Mouse (Mus musculus): Measurements from ENCODE around the gene Olfr980. TPM values are rescaled to one million over a fixed set of nuclear protein-coding genes. Genes with fewer than 3 reads are reported as not detected.
"Not testable (repeated sequence)": the region's sequence is repeated elsewhere in the genome, so short reads cannot be mapped to it uniquely, and the experiment has no call there.

The Olfr980 gene
- not detected in 2 replicates for polyA plus RNA-seq (2015; fragmentation: Nextera tagmentation; extraction: Ambion mirVana)

- no peak for DNase-seq
- H3K9ac ChIP-seq, result no peak within 1 kb of the TSS
- H3K4me2 ChIP-seq, result no peak within 1 kb of the TSS
- 48% methylated on average over 1 of the region's 1 CpGs for WGBS (ENCODE audit: insufficient replicate concordance)
- no peaks in the 10 kb centered on the region for H3K9me3 ChIP-seq (replicated peaks)
- no peak for ATAC-seq (ENCODE audit: low read depth)
- no peaks in the 10 kb centered on the region for H3K36me3 ChIP-seq
- H3K4me3 ChIP-seq (replicated peaks), result no peak within 1 kb of the TSS
- no peaks in the 10 kb centered on the region for H3K4me1 ChIP-seq (replicated peaks)
- H3K27me3 ChIP-seq, result no peaks in the 10 kb centered on the region
- no peak within 1 kb of the TSS for H3K27ac ChIP-seq
These were observed at the start of gene Olfr980 for GRCm38 (mm10) chr9:40009482-40009881. Gene Olfr980, minus strand, starts transcription at chr9:40009582.

- no peaks in the 10 kb centered on the region for H3K27me3 ChIP-seq
- WGBS (ENCODE audit: insufficient replicate concordance), result 77% methylated on average over 19 of the region's 19 CpGs
These were observed 40.8 kb upstream of the Olfr980 start for GRCm38 (mm10) chr9:40050138-40050537.

GRCm38 (mm10) chr9:40021164-40021563 is 11.8 kb upstream of the Olfr980 start, which contains the start of gene Olfr981:
Gene Olfr981, plus strand, starts transcription at chr9:40021464.
- no peaks in the 10 kb centered on the region for H3K36me3 ChIP-seq
- no peaks in the 10 kb centered on the region for H3K9me3 ChIP-seq (replicated peaks)
- H3K9ac ChIP-seq, result no peak within 1 kb of the TSS
- 44% methylated on average over 2 of the region's 2 CpGs for WGBS (ENCODE audit: insufficient replicate concordance)
- no peak for ATAC-seq (ENCODE audit: low read depth)
- H3K27ac ChIP-seq, result no peak within 1 kb of the TSS
- H3K4me1 ChIP-seq (replicated peaks), result no peaks in the 10 kb centered on the region
- H3K27me3 ChIP-seq, result no peaks in the 10 kb centered on the region
- no peak within 1 kb of the TSS for H3K4me2 ChIP-seq
- no peak for DNase-seq
- H3K4me3 ChIP-seq (replicated peaks), result no peak within 1 kb of the TSS

More at GRCm38 (mm10) chr9:40050138-40050537, 40.8 kb upstream of the Olfr980 start:
- Histone ChIP-seq H3K9me3 (replicated peaks) (no peaks in the 10 kb centered on the region), H3K4me3 (replicated peaks) (no peak overlapping the region), H3K27ac (no peak overlapping the region), H3K9ac (no peak overlapping the region), H3K4me1 (replicated peaks) (no peaks in the 10 kb centered on the region), H3K36me3 (no peaks in the 10 kb centered on the region), H3K4me2 (no peak overlapping the region)
- ATAC-seq (ENCODE audit: low read depth) (no peak), DNase-seq (no peak)

GRCm38 (mm10) chr9:40003365-40003764 is 6.0 kb downstream of the Olfr980 start, which contains the start of gene Olfr979:
Gene Olfr979, minus strand, starts transcription at chr9:40003465.
- H3K27ac ChIP-seq, result no peak within 1 kb of the TSS
- 67% methylated on average over 1 of the region's 1 CpGs for WGBS (ENCODE audit: insufficient replicate concordance)
- H3K9me3 ChIP-seq (replicated peaks), result no peaks in the 10 kb centered on the region
- no peaks in the 10 kb centered on the region for H3K4me1 ChIP-seq (replicated peaks)
- DNase-seq, result no peak
- no peak within 1 kb of the TSS for H3K4me3 ChIP-seq (replicated peaks)
- no peak within 1 kb of the TSS for H3K4me2 ChIP-seq
- no peaks in the 10 kb centered on the region for H3K36me3 ChIP-seq
- H3K9ac ChIP-seq, result no peak within 1 kb of the TSS
- H3K27me3 ChIP-seq, result no peaks in the 10 kb centered on the region
- no peak for ATAC-seq (ENCODE audit: low read depth)

GRCm38 (mm10) chr9:39991813-39992212 is 17.6 kb downstream of the Olfr980 start, which contains the start of gene Olfr978:
Gene Olfr978, plus strand, starts transcription at chr9:39992113.
- WGBS (ENCODE audit: insufficient replicate concordance), result 57% methylated on average over 2 of the region's 2 CpGs
- no peak within 1 kb of the TSS for H3K4me2 ChIP-seq
- H3K36me3 ChIP-seq, result no peaks in the 10 kb centered on the region
- ATAC-seq (ENCODE audit: low read depth) (no peak), DNase-seq (no peak)
- H3K9me3 ChIP-seq (replicated peaks), result no peaks in the 10 kb centered on the region
- no peak within 1 kb of the TSS for H3K4me3 ChIP-seq (replicated peaks)
- H3K9ac ChIP-seq, result no peak within 1 kb of the TSS
- no peak within 1 kb of the TSS for H3K27ac ChIP-seq
- no peaks in the 10 kb centered on the region for H3K27me3 ChIP-seq
- no peaks in the 10 kb centered on the region for H3K4me1 ChIP-seq (replicated peaks)

DNA sequence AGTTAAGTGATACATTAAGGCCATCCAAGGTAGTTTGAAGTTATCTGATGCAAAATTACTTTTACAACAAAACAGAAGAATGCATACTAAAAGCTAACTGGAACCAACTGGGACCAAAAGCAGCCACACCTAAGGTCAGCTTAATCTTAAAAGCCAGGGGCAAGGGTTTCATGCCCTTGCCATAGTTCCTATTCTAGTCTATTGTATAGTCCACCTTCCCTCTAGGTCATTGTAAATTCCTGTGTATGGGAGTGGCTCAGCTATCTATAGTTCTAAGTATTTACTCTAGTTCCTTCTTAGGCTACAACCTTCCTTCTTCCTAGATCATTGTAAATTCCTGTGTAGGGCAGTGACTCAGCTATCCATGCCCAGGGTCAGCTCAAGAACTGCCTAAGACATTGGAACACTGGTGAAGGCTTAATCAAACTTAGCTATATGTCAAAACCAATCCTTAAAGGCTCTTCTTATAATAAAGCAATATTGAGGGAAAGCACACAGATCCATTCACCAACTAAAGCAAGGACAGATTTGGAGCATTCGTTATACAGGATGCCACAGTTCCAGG is 32.7 kb downstream of the Olfr980 start:
- not testable (repeated sequence) for H3K9me3 ChIP-seq (replicated peaks); H3K4me2 ChIP-seq; H3K9ac ChIP-seq; H3K27ac ChIP-seq; H3K36me3 ChIP-seq; ATAC-seq (ENCODE audit: low read depth); H3K27me3 ChIP-seq; DNase-seq; H3K4me1 ChIP-seq (replicated peaks); H3K4me3 ChIP-seq (replicated peaks)
- 57% methylated on average over 1 of the region's 1 CpGs for WGBS (ENCODE audit: insufficient replicate concordance)

DNA sequence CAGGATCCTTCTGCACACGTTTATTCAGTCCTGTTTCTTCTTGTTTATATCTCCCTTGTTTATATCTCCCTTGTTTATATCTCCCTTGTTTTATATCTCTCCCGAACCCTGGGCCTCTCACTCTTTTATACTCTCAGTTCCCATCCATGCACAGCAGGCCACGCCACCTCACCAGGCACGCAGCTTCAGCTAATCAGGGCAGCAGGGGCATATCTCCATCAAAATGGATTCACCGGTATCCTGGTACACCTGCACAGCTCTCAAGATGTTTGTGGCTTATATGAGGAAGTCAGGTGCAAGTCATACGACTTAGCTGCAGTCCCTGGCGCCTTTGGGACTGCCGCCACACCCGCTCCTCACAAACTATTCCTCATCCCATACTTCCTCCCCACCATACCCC is 48.3 kb downstream of the Olfr980 start, which contains the start of gene Olfr976:
Olfr976 (minus strand) TSS at position 101 of the 400 bp plus-strand sequence.
- WGBS (ENCODE audit: insufficient replicate concordance), result 70% methylated on average over 8 of the region's 9 CpGs
- not testable (repeated sequence) for H3K36me3 ChIP-seq; ATAC-seq (ENCODE audit: low read depth)

More for the DNA sequence above, 48.3 kb downstream of the Olfr980 start, which contains the start of gene Olfr976:
- not testable (repeated sequence) for H3K9ac ChIP-seq; H3K9me3 ChIP-seq (replicated peaks); DNase-seq; H3K4me1 ChIP-seq (replicated peaks); H3K4me2 ChIP-seq; H3K4me3 ChIP-seq (replicated peaks); H3K27ac ChIP-seq; H3K27me3 ChIP-seq

Other genes with a start within 250 kb of the Olfr980 start
- not detected in 2 replicates for gene Olfr968, start 226.3 kb downstream of the Olfr980 start, polyA plus RNA-seq (2015; fragmentation: Nextera tagmentation; extraction: Ambion mirVana)
- gene Olfr969, start 218.6 kb downstream of the Olfr980 start, polyA plus RNA-seq (2015; fragmentation: Nextera tagmentation; extraction: Ambion mirVana), result not detected in 2 replicates
- gene Olfr970, start 200.7 kb downstream of the Olfr980 start, polyA plus RNA-seq (2015; fragmentation: Nextera tagmentation; extraction: Ambion mirVana), result not detected in 2 replicates
- not detected in 2 replicates for gene Olfr971, start 172.7 kb downstream of the Olfr980 start, polyA plus RNA-seq (2015; fragmentation: Nextera tagmentation; extraction: Ambion mirVana)
- gene Olfr972, start 143.2 kb downstream of the Olfr980 start, polyA plus RNA-seq (2015; fragmentation: Nextera tagmentation; extraction: Ambion mirVana), result not detected in 2 replicates
- not detected in 2 replicates for gene Olfr229, start 102.2 kb downstream of the Olfr980 start, polyA plus RNA-seq (2015; fragmentation: Nextera tagmentation; extraction: Ambion mirVana)
- gene Olfr974, start 72.1 kb downstream of the Olfr980 start, polyA plus RNA-seq (2015; fragmentation: Nextera tagmentation; extraction: Ambion mirVana), result not detected in 2 replicates
- gene Olfr975, start 57.5 kb downstream of the Olfr980 start, polyA plus RNA-seq (2015; fragmentation: Nextera tagmentation; extraction: Ambion mirVana), result not detected in 2 replicates
- gene Olfr976, start 48.4 kb downstream of the Olfr980 start, polyA plus RNA-seq (2015; fragmentation: Nextera tagmentation; extraction: Ambion mirVana), result not detected in 2 replicates
- gene Olfr978, start 17.5 kb downstream of the Olfr980 start, polyA plus RNA-seq (2015; fragmentation: Nextera tagmentation; extraction: Ambion mirVana), result not detected in 2 replicates
- gene Olfr979, start 6.1 kb downstream of the Olfr980 start, polyA plus RNA-seq (2015; fragmentation: Nextera tagmentation; extraction: Ambion mirVana), result not detected in 2 replicates
- not detected in 2 replicates for gene Olfr981, start 11.9 kb upstream of the Olfr980 start, polyA plus RNA-seq (2015; fragmentation: Nextera tagmentation; extraction: Ambion mirVana)
- not detected in 2 replicates for gene Olfr982, start 64.2 kb upstream of the Olfr980 start, polyA plus RNA-seq (2015; fragmentation: Nextera tagmentation; extraction: Ambion mirVana)
- not detected in 2 replicates for gene Olfr983, start 84.0 kb upstream of the Olfr980 start, polyA plus RNA-seq (2015; fragmentation: Nextera tagmentation; extraction: Ambion mirVana)
- not detected in 2 replicates for gene Olfr984, start 104.6 kb upstream of the Olfr980 start, polyA plus RNA-seq (2015; fragmentation: Nextera tagmentation; extraction: Ambion mirVana)
- not detected in 2 replicates for gene Olfr985, start 120.6 kb upstream of the Olfr980 start, polyA plus RNA-seq (2015; fragmentation: Nextera tagmentation; extraction: Ambion mirVana)
- not detected in 2 replicates for gene Tmem225, start 138.5 kb upstream of the Olfr980 start, polyA plus RNA-seq (2015; fragmentation: Nextera tagmentation; extraction: Ambion mirVana)
- not detected in 2 replicates for gene Olfr986, start 171.3 kb upstream of the Olfr980 start, polyA plus RNA-seq (2015; fragmentation: Nextera tagmentation; extraction: Ambion mirVana)
- 0.93 and 0.97 TPM in 2 replicates for gene Zfp202, start 182.7 kb upstream of the Olfr980 start, polyA plus RNA-seq (2015; fragmentation: Nextera tagmentation; extraction: Ambion mirVana)

Data from liver, embryonic 13.5 days (tissue).